Mouse (Mus musculus) lung, postnatal 0 days (tissue): ENCODE measurements around the gene Coil. TPM values are rescaled to one million over a fixed set of nuclear protein-coding genes. Genes with fewer than 3 reads are reported as not detected.

Source experiments
- ATAC-seq: fragments of 200-750 bp; cut with Nextera tagmentation; 2 replicates; pipeline ENCODE4 v1.8.0; 2017; ENCODE audit warnings: moderate library complexity
- DNase-seq: peaks from one replicate; pipeline ENCODE4 v3.0.0-alpha.2; 2016; ENCODE audit warnings: low spot score
- H3K27ac ChIP-seq: fragments of 300-500 bp; sonication (generic); 2 replicates; pipeline ENCODE4 v1.5.1; 2014; ENCODE audit warnings: antibody characterized with exemption, mild to moderate bottlenecking, low read length, mixed read lengths
- H3K27me3 ChIP-seq: fragments of 300-500 bp; sonication (generic); replicated peaks from 2 replicates; pipeline ENCODE4 v1.6.1; 2014; ENCODE audit warnings: low read length, mixed read lengths; ENCODE audit not compliant: insufficient read depth
- H3K36me3 ChIP-seq: fragments of 300-500 bp; sonication (generic); 2 replicates; pipeline ENCODE4 v1.6.1; 2014; ENCODE audit warnings: low read length, mixed read lengths; ENCODE audit not compliant: insufficient read depth
- H3K4me1 ChIP-seq: fragments of 300-500 bp; sonication (generic); 2 replicates; pipeline ENCODE4 v1.6.1; 2014; ENCODE audit warnings: antibody characterized with exemption, low read depth, low read length, mixed read lengths; ENCODE audit not compliant: insufficient read depth
- H3K4me2 ChIP-seq: fragments of 300-500 bp; sonication (generic); replicated peaks from 2 replicates; pipeline ENCODE4 v1.6.1; 2014; ENCODE audit warnings: low read depth, mild to moderate bottlenecking, low read length, moderate library complexity, mixed read lengths
- H3K4me3 ChIP-seq: fragments of 300-500 bp; sonication (generic); 2 replicates; pipeline ENCODE4 v1.5.1; 2014; ENCODE audit warnings: low read depth, low read length
- H3K9ac ChIP-seq: fragments of 300-500 bp; sonication (generic); replicated peaks from 2 replicates; pipeline ENCODE4 v1.6.1; 2014; ENCODE audit warnings: low read depth, mild to moderate bottlenecking
- H3K9me3 ChIP-seq: fragments of 300-500 bp; sonication (generic); 2 replicates; pipeline ENCODE4 v1.6.1; 2016; ENCODE audit warnings: low read length, mixed read lengths
- CTCF ChIP-seq: IDR thresholded peaks from 2 replicates; pipeline ENCODE4 v1.5.1; 2016; ENCODE audit warnings: antibody characterized with exemption, mild to moderate bottlenecking
- EP300 ChIP-seq: IDR thresholded peaks from 2 replicates; pipeline ENCODE4 v1.6.1; 2016; ENCODE audit warnings: antibody characterized with exemption, mild to moderate bottlenecking, control low read depth
- WGBS: fragments of 180-500 bp; shearing (Covaris S2); extraction: QIAGEN DNeasy Blood & Tissue Kit; methylation state at CpG from one replicate; pipeline ENCODE4 v1.1.7; 2014; 5-methylcytosine and 5-hydroxymethylcytosine counted together
- polyA plus RNA-seq: library from polyadenylated mRNA; unstranded; fragments of >200 nt; fragmentation: Nextera tagmentation; extraction: Ambion mirVana; gene quantifications from 2 replicates; pipeline ENCODE4 v1.2.1, GENCODE M21; 2015

The Coil gene
- polyA plus RNA-seq, 1 experiment from 2014 or later = 5.6 TPM

- Histone ChIP-seq H3K4me2 (no peak overlapping the region), H3K27me3 (no peaks in the 10 kb centered on the region), H3K27ac (no peak overlapping the region), H3K9ac (no peak overlapping the region), H3K9me3 (no peaks in the 10 kb centered on the region), H3K36me3 (no peaks in the 10 kb centered on the region), H3K4me3 (no peak overlapping the region), H3K4me1 (no peaks in the 10 kb centered on the region)
- WGBS = 97% methylated on average over 2 of the region's 2 CpGs
- no peak for DNase-seq
- no peak for ATAC-seq
- TF ChIP-seq EP300 = no peak
- peak; percentile 46 for TF ChIP-seq CTCF
These were observed 31.3 kb upstream of the Coil start for GRCm38 (mm10) chr11:88938770-88939169.

- 96% methylated on average over 4 of the region's 4 CpGs for WGBS
- H3K4me3 ChIP-seq = no peak overlapping the region
- DNase-seq = no peak
- no peak for TF ChIP-seq EP300
- TF ChIP-seq CTCF = no peak
- no peaks in the 10 kb centered on the region for H3K36me3 ChIP-seq
- no peak overlapping the region for H3K4me2 ChIP-seq
- H3K27ac ChIP-seq = no peak overlapping the region
- H3K9ac ChIP-seq = no peak overlapping the region
- no peaks in the 10 kb centered on the region for H3K27me3 ChIP-seq
- no peak for ATAC-seq
- H3K4me1 ChIP-seq = no peaks in the 10 kb centered on the region
- no peaks in the 10 kb centered on the region for H3K9me3 ChIP-seq
These were observed 30.4 kb upstream of the Coil start for GRCm38 (mm10) chr11:88939634-88940033.

DNA sequence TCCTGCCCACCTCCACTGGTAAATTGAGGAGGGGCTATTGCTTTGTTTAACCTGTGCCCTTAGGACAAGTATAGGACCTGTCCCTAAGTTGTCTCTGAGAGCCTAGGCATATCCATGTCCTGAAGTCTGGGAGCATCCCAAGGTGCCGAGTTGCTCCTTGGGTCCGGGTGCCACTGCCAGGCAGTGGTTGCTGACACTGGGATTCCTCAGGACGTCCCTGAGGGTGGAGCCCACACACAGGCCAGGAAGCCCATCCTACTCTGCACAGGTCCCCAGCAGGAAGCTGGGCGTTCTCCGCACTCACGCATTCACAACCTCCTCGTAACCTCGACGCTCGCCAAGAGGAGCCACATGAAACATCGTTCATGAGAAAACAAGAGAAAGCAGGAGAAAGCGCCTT is 28.6 kb upstream of the Coil start:
- no peak overlapping the region for H3K4me2 ChIP-seq
- no peaks in the 10 kb centered on the region for H3K27me3 ChIP-seq
- no peak overlapping the region for H3K4me3 ChIP-seq
- no peaks in the 10 kb centered on the region for H3K4me1 ChIP-seq
- TF ChIP-seq EP300 (no peak), CTCF (no peak)
- ATAC-seq = no peak
- no peaks in the 10 kb centered on the region for H3K36me3 ChIP-seq
- no peaks in the 10 kb centered on the region for H3K9me3 ChIP-seq
- H3K27ac ChIP-seq = no peak overlapping the region
- no peak overlapping the region for H3K9ac ChIP-seq
- 79% methylated on average over 12 of the region's 12 CpGs for WGBS
- DNase-seq = no peak

- Histone ChIP-seq H3K4me2 (no peak overlapping the region), H3K4me3 (no peak overlapping the region), H3K27me3 (no peaks in the 10 kb centered on the region), H3K36me3 (no peaks in the 10 kb centered on the region), H3K27ac (no peak overlapping the region), H3K9ac (no peak overlapping the region), H3K4me1 (no peaks in the 10 kb centered on the region), H3K9me3 (no peaks in the 10 kb centered on the region)
- WGBS = 69% methylated on average over 7 of the region's 8 CpGs
- ATAC-seq = no peak
- TF ChIP-seq EP300 = no peak
- TF ChIP-seq CTCF = no peak
- no peak for DNase-seq
These were observed 24.0 kb upstream of the Coil start for GRCm38 (mm10) chr11:88945971-88946585.

GRCm38 (mm10) chr11:88948896-88949295 is 21.2 kb upstream of the Coil start:
- Histone ChIP-seq H3K9me3 (no peaks in the 10 kb centered on the region), H3K9ac (no peak overlapping the region), H3K36me3 (no peaks in the 10 kb centered on the region), H3K4me2 (no peak overlapping the region), H3K27ac (no peak overlapping the region), H3K4me3 (no peak overlapping the region), H3K27me3 (no peaks in the 10 kb centered on the region), H3K4me1 (no peaks in the 10 kb centered on the region)
- WGBS = 71% methylated on average over 8 of the region's 8 CpGs
- DNase-seq = no peak
- no peak for ATAC-seq
- TF ChIP-seq EP300 (no peak), CTCF (no peak)

DNA sequence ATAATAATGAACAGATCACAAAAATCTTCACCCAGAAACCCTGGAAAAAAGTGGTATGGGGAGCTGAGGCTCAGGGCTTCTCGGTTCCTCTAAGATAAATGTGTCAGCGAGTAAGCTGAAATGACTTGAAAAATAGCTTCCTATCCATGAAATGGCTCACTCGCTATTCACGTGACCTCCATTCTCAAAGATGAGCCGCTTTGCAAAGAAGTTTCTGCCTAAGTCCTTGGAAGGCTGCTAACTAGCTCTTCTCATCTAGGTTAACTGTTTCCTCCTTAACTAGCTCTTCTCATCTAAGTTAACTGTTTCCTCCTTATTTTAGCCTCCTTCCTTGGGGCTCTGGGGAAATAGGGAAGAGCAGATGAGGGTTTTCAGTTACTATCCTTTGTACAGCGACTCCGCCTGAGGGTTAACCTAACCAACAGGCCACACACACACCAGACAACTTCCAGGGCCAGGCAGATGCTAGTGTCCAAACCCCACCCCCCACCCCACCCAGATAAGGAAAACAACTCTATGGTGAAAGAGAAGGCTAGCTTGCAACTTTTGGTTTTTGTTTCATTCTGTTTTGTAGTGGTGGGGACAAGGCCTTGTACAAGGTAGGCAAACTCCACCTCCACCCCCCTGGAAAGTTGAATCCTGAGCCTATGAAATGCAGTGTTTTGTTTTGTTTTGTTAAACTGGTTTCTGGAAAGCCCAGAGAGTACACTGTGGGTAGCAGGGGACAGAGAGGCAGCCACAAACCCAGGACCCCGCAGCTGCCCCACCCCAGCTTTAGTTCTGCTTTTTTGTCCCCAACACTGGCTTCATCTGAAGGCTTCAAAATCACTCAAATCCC is 20.0 kb upstream of the Coil start:
- Histone ChIP-seq H3K36me3 (no peaks in the 10 kb centered on the region), H3K9me3 (no peaks in the 10 kb centered on the region), H3K27ac (no peak overlapping the region), H3K27me3 (no peaks in the 10 kb centered on the region), H3K4me3 (no peak overlapping the region), H3K4me1 (no peaks in the 10 kb centered on the region), H3K9ac (no peak overlapping the region), H3K4me2 (no peak overlapping the region)
- DNase-seq (no peak), ATAC-seq (no peak)
- WGBS = 87% methylated on average over 8 of the region's 8 CpGs
- TF ChIP-seq CTCF (no peak), EP300 (no peak)
